Mouse (Mus musculus): Measurements from ENCODE around the gene Med17.

The Med17 gene

DNA sequence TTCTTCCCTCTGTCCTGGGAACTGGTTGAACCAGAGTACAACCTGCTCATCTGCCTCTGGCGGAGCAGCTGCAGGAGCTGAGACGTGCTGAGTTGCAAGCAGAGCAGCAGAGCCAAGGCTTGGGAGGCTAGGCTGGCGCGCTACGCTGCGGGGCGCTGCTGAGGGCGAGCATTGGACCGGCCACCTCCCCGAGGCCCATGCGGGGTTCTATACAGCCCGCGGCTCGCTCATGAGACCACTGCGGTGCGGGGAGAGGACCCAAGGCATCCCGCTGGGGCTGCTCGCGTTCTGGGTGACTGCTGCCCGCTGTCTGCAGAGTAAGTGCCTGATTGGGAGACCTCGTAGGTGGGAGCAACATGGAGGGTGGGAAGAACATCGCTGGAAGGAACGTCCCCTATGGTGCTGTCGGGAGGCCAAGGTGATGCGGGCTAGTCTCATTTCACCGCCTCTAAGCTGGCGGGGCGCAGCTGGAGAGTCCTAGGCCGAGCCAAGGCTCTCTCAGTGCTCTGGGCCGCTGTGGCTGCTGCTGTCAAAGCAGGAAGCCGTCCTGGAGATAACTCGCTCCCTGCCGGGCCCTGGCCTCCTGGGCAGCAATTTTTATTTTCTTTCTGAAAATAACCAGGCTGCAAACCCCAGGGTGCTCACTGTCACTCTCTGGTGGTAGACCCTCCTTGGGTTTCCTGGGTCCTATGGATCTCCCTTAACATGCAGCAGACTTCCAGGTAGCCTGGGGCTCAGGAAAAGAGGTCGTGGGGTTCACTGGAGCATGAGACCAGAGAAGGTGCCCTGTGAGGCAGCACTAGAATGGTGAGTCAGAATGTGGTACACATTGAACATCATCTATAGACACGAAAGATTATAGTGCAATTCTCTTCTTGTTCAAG is 40.4 kb downstream of the Med17 start, which contains the start of gene Vstm5:
Gene Vstm5, plus strand, starts transcription at position 4 of the 884 bp plus-strand sequence.
- in situ Hi-C loops (cut with MboI, MseI), result no loop called here

DNA sequence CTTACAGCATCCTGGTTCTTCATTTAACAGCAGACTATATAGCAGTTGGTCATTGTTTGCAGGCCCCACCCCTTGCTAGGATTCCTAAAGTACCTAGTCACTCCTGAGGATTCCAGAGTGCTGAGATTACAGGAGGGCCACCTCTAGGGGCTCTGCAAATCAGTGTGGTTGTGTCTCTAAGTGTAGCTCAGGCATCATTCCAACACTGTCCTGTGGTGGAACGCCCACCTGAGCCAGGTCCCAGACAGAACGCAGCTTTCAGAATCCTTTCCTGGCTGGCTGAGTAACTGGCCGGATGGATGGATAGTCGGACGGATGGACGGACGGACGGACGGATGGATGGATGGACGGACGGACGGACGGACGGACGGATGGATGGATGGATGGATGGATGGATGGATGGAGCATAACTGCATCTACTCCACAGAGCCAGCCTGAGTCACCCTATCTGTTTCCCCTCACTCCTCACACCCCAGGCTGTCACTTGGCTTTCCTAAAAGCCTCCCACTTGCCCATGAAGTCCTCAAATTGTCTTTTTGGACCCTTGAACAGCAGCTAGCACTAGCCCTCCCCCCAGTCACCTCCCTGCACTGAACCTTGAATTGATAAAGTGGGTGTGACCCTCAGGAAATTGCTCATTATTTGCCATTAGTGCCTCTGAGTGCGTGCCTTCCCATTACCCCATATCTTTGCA is 41.3 kb downstream of the Med17 start:
- in situ Hi-C loops (cut with MboI, MseI), result no loop called here

DNA sequence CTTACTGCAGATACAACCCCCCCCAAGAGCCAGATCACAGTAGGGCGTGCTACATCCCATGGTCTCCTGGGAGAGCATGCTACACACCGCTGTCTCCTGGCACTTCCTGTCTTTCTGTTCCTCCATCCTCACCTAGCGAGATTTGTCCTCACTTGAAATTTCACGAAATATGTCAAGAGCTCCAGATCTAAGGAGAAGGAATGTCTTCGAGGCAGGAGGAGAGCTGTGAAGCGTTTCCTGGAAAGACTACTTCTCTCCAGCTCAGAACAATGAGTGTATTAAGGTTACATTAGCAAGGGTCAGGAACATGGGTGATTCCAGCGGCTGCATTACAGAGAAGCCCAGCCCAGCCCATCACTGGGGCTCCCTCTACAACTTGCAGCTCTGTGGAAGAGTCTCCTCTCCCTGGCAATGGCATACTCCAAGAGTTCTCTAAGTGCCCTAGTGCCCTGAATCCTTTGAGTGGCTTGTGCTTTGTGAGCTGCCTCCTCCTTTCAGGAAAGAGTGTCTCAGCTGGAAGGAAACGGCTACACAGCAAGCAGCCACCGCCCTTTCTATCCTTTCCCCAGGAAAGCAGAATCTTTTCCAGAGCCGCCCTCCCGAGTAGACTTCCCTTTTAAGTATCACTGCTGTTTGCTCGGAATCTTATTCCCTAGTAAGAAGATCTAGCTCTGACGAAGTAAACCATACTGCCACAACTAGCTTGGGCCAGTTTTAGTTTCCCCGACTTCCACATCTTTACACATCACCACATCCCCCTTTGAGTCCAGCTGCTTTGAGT is 42.0 kb downstream of the Med17 start:
- in situ Hi-C loops (cut with MboI, MseI), result no loop called here

DNA sequence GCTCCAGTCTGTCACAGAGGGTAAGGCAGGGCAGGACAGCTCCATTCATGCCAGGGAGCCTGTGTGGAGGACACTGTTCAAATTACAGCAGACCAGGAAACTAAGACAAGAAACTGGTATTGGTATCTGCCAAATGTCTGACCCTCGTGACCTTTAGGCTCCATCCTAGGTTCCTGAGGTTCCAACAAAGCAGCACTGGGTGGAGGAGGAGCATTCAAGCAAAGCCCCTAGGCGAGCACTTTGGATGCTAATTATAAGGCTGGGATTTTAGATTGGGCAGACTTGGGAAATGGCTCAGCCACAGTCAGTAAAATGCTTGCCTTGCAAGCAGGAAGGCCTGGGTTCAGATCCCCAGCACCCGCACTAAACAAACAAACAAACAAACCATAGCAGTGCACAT is 43.7 kb downstream of the Med17 start:
- in situ Hi-C loops (cut with MboI, MseI), result no loop called here

DNA sequence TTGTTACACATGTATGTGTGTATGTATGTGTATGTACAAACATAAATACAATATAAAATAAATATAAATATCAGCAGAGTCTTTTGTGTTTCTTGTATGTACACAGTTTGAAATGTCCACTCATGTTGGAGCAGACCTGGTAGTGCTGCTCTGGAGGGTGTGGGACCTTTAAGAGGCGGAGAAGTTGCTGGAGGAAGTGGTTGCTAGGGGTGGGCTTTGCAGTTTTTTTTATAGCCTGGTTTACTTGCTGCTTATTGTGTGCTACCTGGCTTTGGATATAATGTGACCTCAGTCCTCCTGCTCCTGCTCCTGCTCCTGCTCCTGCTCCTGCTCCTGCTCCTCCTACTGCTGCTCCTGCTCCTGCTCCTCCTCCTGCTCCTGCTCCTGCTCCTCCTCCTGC is 46.1 kb downstream of the Med17 start:
- in situ Hi-C loops (cut with MboI, MseI), result no loop called here

DNA sequence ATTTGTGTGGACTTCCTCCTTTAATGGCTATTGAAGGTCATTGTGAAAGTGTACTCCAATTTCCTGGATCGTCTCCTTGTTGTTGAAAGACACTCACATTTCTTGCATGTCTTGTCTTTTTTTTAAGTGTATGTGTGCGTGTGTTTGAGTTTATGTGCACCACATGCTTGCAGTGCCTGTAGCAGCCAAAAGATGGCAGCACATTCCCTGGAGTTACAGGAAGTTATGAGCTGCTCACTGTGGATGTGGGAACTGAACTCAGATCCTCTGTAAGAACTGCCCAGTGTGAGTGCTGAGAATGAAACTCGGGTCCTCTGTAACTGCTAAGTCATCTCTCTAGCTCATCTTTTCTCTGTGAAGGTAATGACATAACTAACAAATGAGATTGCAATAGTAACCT is 47.3 kb downstream of the Med17 start:
- in situ Hi-C loops (cut with MboI, MseI), result no loop called here

DNA sequence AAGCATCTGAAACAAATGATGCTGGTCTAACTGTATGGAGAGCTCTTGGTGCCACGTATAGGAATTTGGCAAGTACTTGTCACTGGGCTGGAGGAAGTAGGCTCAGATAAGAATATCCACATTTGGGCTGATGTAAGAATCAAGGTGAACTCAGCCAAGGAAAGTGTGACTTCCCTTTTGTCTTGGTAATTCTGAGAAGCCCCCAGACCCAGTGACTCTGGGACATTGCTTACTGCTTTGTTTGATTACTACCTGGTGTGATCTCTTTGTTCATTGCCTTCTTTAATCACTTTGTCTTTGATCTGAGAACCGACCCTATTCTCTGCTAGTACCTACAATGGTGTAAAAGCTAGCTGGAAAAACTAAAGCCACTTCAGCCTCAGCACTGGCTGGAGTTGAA is 54.8 kb downstream of the Med17 start:
- in situ Hi-C loops (cut with MboI, MseI), result no loop called here

DNA sequence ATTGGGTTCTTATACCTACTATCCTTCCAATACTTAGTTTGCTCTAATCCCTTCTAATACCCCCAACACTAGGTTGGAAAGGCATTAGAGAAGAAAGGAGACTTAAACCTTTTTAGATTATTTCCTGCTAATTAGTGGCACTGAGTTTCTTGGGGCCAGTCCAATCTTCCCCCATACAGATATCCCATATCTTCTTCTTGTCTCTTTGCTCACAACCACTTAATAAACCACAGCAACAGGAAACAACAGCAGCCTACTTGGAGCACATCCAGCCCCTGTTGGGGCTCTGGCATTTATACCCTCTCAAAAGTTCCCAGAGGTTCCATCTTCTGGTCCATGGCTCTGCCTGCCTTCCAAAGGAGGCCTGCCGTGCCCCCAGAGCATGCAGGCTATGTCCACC is 66.0 kb downstream of the Med17 start:
- in situ Hi-C loops (cut with MboI, MseI), result no loop called here

DNA sequence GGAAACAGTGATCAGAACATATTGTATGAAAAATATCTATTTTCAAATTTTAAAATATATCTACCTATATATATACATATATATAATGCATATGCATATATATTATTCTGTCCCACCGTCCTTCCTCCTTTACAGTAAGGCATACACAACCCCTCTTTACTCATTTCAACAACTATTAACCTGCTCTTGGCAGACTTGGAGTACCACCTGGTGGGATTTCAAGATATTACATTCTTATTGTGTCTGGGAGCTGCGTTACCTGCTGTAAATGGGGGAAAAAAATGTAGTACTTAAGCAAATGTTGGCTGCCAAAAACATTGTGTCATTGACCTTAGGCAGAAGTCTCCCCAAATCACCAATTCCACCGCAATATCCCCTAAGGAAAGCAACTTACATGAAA is 67.9 kb downstream of the Med17 start:
- in situ Hi-C loops (cut with MboI, MseI), result no loop called here
